Mouse (Mus musculus) intestine, embryonic 14.5 days (tissue): ENCODE measurements at regions not wholly inside any gene's neighbourhood (a gene's known extent, or its start where the extent isn't known, plus 50 kb on each side); places are given as distances from the start of the nearest gene placed in this dataset.

Experiments used
- ATAC-seq: fragments of 200-750 bp; cut with Nextera tagmentation; replicated peaks from 2 replicates; pipeline ENCODE4 v1.8.0; 2017; ENCODE audit warnings: low read depth, moderate number of reproducible peaks, moderate TSS enrichment, moderate library complexity; ENCODE audit not compliant: low FRiP score, low TSS enrichment
- DNase-seq: peaks from one replicate; pipeline ENCODE4 v3.0.0-alpha.2; 2018; ENCODE audit warnings: low spot score
- H3K27ac ChIP-seq: fragments of 300-500 bp; sonication (generic); 2 replicates; pipeline ENCODE4 v1.5.1; 2014; ENCODE audit warnings: low read depth, mild to moderate bottlenecking, control low read depth
- H3K27me3 ChIP-seq: fragments of 300-500 bp; sonication (generic); replicated peaks from 2 replicates; pipeline ENCODE4 v1.6.1; 2014; ENCODE audit warnings: low read length, control low read depth; ENCODE audit not compliant: control insufficient read depth, insufficient read depth
- H3K36me3 ChIP-seq: fragments of 300-500 bp; sonication (generic); 2 replicates; pipeline ENCODE4 v1.6.1; 2014; ENCODE audit warnings: low read length, control low read depth; ENCODE audit not compliant: control insufficient read depth, insufficient read depth
- H3K4me1 ChIP-seq: fragments of 300-500 bp; sonication (generic); replicated peaks from 2 replicates; pipeline ENCODE4 v1.6.1; 2014; ENCODE audit warnings: low read length, control low read depth, mixed read lengths; ENCODE audit not compliant: control insufficient read depth, insufficient read depth
- H3K4me2 ChIP-seq: fragments of 300-500 bp; sonication (generic); 2 replicates; pipeline ENCODE4 v1.6.1; 2014; ENCODE audit warnings: low read length
- H3K4me3 ChIP-seq: fragments of 300-500 bp; sonication (generic); 2 replicates; pipeline ENCODE4 v1.5.1; 2014; ENCODE audit warnings: low read depth, low read length, control low read depth, mixed read lengths
- H3K9ac ChIP-seq: fragments of 300-500 bp; sonication (generic); 2 replicates; pipeline ENCODE4 v1.6.1; 2014; ENCODE audit warnings: mild to moderate bottlenecking, low read length
- H3K9me3 ChIP-seq: fragments of 300-500 bp; sonication (generic); 2 replicates; pipeline ENCODE4 v1.6.1; 2016; ENCODE audit warnings: low read length, control low read depth; ENCODE audit not compliant: control insufficient read depth
- WGBS: fragments of 180-500 bp; shearing (Covaris S2); extraction: QIAGEN DNeasy Blood & Tissue Kit; methylation state at CpG from one replicate; pipeline ENCODE4 v1.1.7; 2014; 5-methylcytosine and 5-hydroxymethylcytosine counted together

- H3K4me1 ChIP-seq: no peaks in the 10 kb centered on the region
- DNase-seq (no peak), ATAC-seq (no peak)
- H3K9me3 ChIP-seq: no peaks in the 10 kb centered on the region
- WGBS: 58% methylated on average over 10 of the region's 10 CpGs
- no peak overlapping the region for H3K4me2 ChIP-seq
- no peaks in the 10 kb centered on the region for H3K27me3 ChIP-seq
- H3K36me3 ChIP-seq: no peaks in the 10 kb centered on the region
- H3K27ac ChIP-seq: no peak overlapping the region
- H3K4me3 ChIP-seq: no peak overlapping the region
- H3K9ac ChIP-seq: no peak overlapping the region
Observed at GRCm38 (mm10) chr19:33056372-33056791, 299.1 kb downstream of the Pten start.

GRCm38 (mm10) chr19:33061006-33061405 is 303.7 kb downstream of the Pten start:
- Histone ChIP-seq H3K9ac (no peak overlapping the region), H3K36me3 (no peaks in the 10 kb centered on the region), H3K4me2 (no peak overlapping the region), H3K4me3 (no peak overlapping the region), H3K27me3 (no peaks in the 10 kb centered on the region), H3K27ac (no peak overlapping the region), H3K9me3 (no peaks in the 10 kb centered on the region), H3K4me1 (peaks cover 6% of the 10 kb centered on the region; the same call in 1 of the 2 replicates)
- DNase-seq (no peak), ATAC-seq (no peak)

GRCm38 (mm10) chr19:33062165-33063058 is 305.1 kb downstream of the Pten start:
- peaks cover 6% of the 10 kb centered on the region; the same call in 1 of the 2 replicates for H3K4me1 ChIP-seq
- H3K9me3 ChIP-seq: no peaks in the 10 kb centered on the region
- H3K4me3 ChIP-seq: no peak overlapping the region
- H3K4me2 ChIP-seq: no peak overlapping the region
- H3K27me3 ChIP-seq: no peaks in the 10 kb centered on the region
- no peaks in the 10 kb centered on the region for H3K36me3 ChIP-seq
- WGBS: 74% methylated on average over 8 of the region's 8 CpGs
- no peak for ATAC-seq
- H3K9ac ChIP-seq: no peak overlapping the region
- H3K27ac ChIP-seq: no peak overlapping the region
- no peak for DNase-seq

- no peak for ATAC-seq
- Histone ChIP-seq H3K4me2 (no peak overlapping the region), H3K4me1 (peaks cover 11% of the 10 kb centered on the region; the same call in 1 of the 2 replicates), H3K36me3 (no peaks in the 10 kb centered on the region), H3K9me3 (no peaks in the 10 kb centered on the region), H3K27me3 (no peaks in the 10 kb centered on the region), H3K4me3 (no peak overlapping the region), H3K27ac (no peak overlapping the region), H3K9ac (no peak overlapping the region)
- WGBS: 68% methylated on average over 19 of the region's 19 CpGs
- no peak for DNase-seq
Observed at GRCm38 (mm10) chr19:33065274-33066200, 308.2 kb downstream of the Pten start.

- Histone ChIP-seq H3K9ac (no peak overlapping the region), H3K9me3 (no peaks in the 10 kb centered on the region), H3K36me3 (no peaks in the 10 kb centered on the region), H3K4me2 (no peak overlapping the region), H3K4me3 (no peak overlapping the region), H3K4me1 (peaks cover 11% of the 10 kb centered on the region; the same call in 1 of the 2 replicates), H3K27me3 (no peaks in the 10 kb centered on the region), H3K27ac (no peak overlapping the region)
- ATAC-seq (no peak), DNase-seq (no peak)
- 73% methylated on average over 11 of the region's 11 CpGs for WGBS
Observed at GRCm38 (mm10) chr19:33068351-33068955, 311.2 kb downstream of the Pten start.

GRCm38 (mm10) chr19:33069761-33070160 is 312.5 kb downstream of the Pten start:
- Histone ChIP-seq H3K4me2 (no peak overlapping the region), H3K4me1 (peaks cover 11% of the 10 kb centered on the region; the same call in 1 of the 2 replicates), H3K9ac (no peak overlapping the region), H3K27ac (no peak overlapping the region), H3K9me3 (no peaks in the 10 kb centered on the region), H3K36me3 (no peaks in the 10 kb centered on the region), H3K27me3 (no peaks in the 10 kb centered on the region), H3K4me3 (no peak overlapping the region)
- DNase-seq: peak; percentile 49
- no peak for ATAC-seq
- 44% methylated on average over 6 of the region's 6 CpGs for WGBS

- no peak overlapping the region for H3K4me3 ChIP-seq
- no peaks in the 10 kb centered on the region for H3K9me3 ChIP-seq
- H3K27ac ChIP-seq: no peak overlapping the region
- no peak overlapping the region for H3K9ac ChIP-seq
- no peaks in the 10 kb centered on the region for H3K36me3 ChIP-seq
- H3K4me1 ChIP-seq: 0 out of 2 replicates have a peak, but pooled peaks cover 5% of the 10 kb centered on the region
- no peaks in the 10 kb centered on the region for H3K27me3 ChIP-seq
- WGBS: 55% methylated on average over 2 of the region's 2 CpGs
- ATAC-seq (no peak), DNase-seq (no peak)
- H3K4me2 ChIP-seq: no peak overlapping the region
Observed at GRCm38 (mm10) chr19:33072299-33072698, 315.0 kb downstream of the Pten start.

- Histone ChIP-seq H3K36me3 (no peaks in the 10 kb centered on the region), H3K4me1 (0 out of 2 replicates have a peak, but pooled peaks cover under 1% of the 10 kb centered on the region), H3K4me2 (no peak overlapping the region), H3K9me3 (no peaks in the 10 kb centered on the region), H3K4me3 (no peak overlapping the region), H3K27me3 (no peaks in the 10 kb centered on the region), H3K9ac (no peak overlapping the region), H3K27ac (no peak overlapping the region)
- no peak for DNase-seq
- 52% methylated on average over 4 of the region's 4 CpGs for WGBS
- ATAC-seq: no peak
Observed at GRCm38 (mm10) chr19:33074907-33075306, 317.2 kb downstream of the Rnls start.
